Mouse (Mus musculus): ENCODE data around the gene Adprhl1.

DNA sequence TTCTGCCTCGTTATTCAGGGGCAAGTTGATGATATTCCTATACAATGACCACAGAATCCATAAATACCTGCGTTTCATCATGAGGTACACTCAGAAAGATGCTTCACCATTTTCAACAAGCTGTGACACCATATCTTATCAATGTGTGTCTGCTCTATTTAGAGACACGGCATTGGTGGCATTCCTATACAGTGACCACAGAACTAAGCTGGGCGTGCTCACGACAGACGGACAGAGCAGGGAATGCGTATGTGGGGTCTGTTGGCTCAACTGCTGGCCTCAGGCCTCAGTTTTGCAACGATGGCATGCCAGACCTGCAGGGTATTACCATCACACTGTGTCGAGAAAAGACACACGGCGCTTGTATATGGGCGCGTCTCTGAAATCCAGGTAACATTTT, 1.1 kb downstream of the Adprhl1 start:
- TF ChIP-seq CTCF (IDR thresholded peaks at IDR 0.05; ENCODE audit: control insufficient read depth, insufficient read depth, low read length) (no peak), POLR2A (IDR thresholded peaks at IDR 0.05; ENCODE audit: borderline replicate concordance, control insufficient read depth, low read depth, low read length) (no peak)
